Mouse (Mus musculus): ENCODE data around the gene Zc3h12c. TPM values are rescaled to one million over a fixed set of nuclear protein-coding genes. Genes with fewer than 3 reads are reported as not detected.

Gene Zc3h12c
- total and polyA plus RNA-seq, 2 experiments from 2014 or later: 1.8 to 9.8 TPM

DNA sequence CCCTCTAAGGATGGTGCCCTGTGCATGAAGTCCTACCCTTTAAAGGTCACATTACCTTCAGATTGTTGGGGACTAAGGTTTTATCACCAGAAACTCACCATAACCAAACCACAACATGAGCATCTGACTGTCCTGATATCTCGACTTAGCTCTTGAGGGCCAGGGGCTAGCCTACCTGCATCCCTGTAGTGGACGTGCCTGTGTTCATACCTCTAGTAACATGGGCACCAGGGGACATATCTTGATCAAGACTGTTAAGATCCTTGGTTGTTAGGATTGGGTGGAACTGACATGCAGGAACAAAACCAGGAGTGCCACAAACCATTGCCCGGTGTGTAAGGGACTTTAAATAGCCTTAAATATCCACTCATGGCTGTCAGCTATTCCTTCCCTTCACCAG, 61.2 kb downstream of the Zc3h12c start:
- Histone ChIP-seq H3K27ac (ENCODE audit: low read depth) (no peak overlapping the region), H3K9me3 (replicated peaks; ENCODE audit: control insufficient read depth, low read length) (no peaks in the 10 kb centered on the region), H3K4me3 (ENCODE audit: low read depth, low read length) (no peak overlapping the region), H3K4me2 (ENCODE audit: low read depth, low read length) (no peak overlapping the region), H3K4me1 (ENCODE audit: control insufficient read depth, insufficient read depth) (no peaks in the 10 kb centered on the region), H3K27me3 (ENCODE audit: control insufficient read depth, insufficient read depth, low read length) (no peaks in the 10 kb centered on the region), H3K36me3 (replicated peaks; ENCODE audit: control insufficient read depth, insufficient read depth, low read length) (peaks cover 6% of the 10 kb centered on the region; the same call in 1 of the 2 replicates), H3K9ac (replicated peaks; ENCODE audit: low read depth, low read length) (no peak overlapping the region)
- 83% methylated on average over 3 of the region's 3 CpGs for WGBS
- no peak for DNase-seq (ENCODE audit: low spot score)
- TF ChIP-seq EP300 (IDR thresholded peaks at IDR 0.05; ENCODE audit: low read depth) (no peak), CTCF (IDR thresholded peaks at IDR 0.05; ENCODE audit: low read depth) (no peak)
- ATAC-seq (ENCODE audit: insufficient read depth, low read depth): no peak

DNA sequence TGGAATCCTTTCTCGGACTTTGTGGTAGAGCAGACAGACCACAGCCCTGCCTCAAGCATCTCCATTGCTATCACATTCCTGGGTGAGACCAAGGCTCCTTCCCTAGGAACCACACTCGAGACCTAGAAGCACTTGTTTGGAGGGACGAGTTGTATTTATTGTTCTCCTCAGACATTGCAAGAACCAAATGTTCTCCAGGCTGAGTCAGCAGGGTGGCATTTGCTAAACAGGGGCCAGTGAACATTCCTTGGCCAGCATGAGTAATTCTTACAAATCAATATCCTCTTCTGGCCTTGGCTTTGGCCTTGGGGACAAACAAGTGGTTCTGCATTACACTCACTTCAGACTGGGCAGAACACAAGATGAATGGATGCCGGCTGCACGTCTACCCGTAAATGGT, 62.9 kb downstream of the Zc3h12c start:
- Histone ChIP-seq H3K4me3 (ENCODE audit: low read depth, low read length) (no peak overlapping the region), H3K36me3 (replicated peaks; ENCODE audit: control insufficient read depth, insufficient read depth, low read length) (peaks cover 7% of the 10 kb centered on the region; the same call in 1 of the 2 replicates), H3K27ac (ENCODE audit: low read depth) (no peak overlapping the region), H3K27me3 (ENCODE audit: control insufficient read depth, insufficient read depth, low read length) (no peaks in the 10 kb centered on the region), H3K9ac (replicated peaks; ENCODE audit: low read depth, low read length) (no peak overlapping the region), H3K4me1 (ENCODE audit: control insufficient read depth, insufficient read depth) (no peaks in the 10 kb centered on the region), H3K9me3 (replicated peaks; ENCODE audit: control insufficient read depth, low read length) (no peaks in the 10 kb centered on the region), H3K4me2 (ENCODE audit: low read depth, low read length) (no peak overlapping the region)
- DNase-seq (ENCODE audit: low spot score): no peak
- TF ChIP-seq CTCF (IDR thresholded peaks at IDR 0.05; ENCODE audit: low read depth): no peak
- no peak for TF ChIP-seq EP300 (IDR thresholded peaks at IDR 0.05; ENCODE audit: low read depth)
- no peak for ATAC-seq (ENCODE audit: insufficient read depth, low read depth)
- 83% methylated on average over 6 of the region's 6 CpGs for WGBS

GRCm38 (mm10) chr9:52104225-52104615, 64.2 kb downstream of the Zc3h12c start:
- no peaks in the 10 kb centered on the region for H3K4me1 ChIP-seq (ENCODE audit: control insufficient read depth, insufficient read depth)
- peaks cover 7% of the 10 kb centered on the region; the same call in 1 of the 2 replicates for H3K36me3 ChIP-seq (replicated peaks; ENCODE audit: control insufficient read depth, insufficient read depth, low read length)
- no peaks in the 10 kb centered on the region for H3K27me3 ChIP-seq (ENCODE audit: control insufficient read depth, insufficient read depth, low read length)
- WGBS: 74% methylated on average over 8 of the region's 8 CpGs
- TF ChIP-seq CTCF (IDR thresholded peaks at IDR 0.05; ENCODE audit: low read depth): no peak
- H3K27ac ChIP-seq (ENCODE audit: low read depth): no peak overlapping the region
- no peak overlapping the region for H3K4me2 ChIP-seq (ENCODE audit: low read depth, low read length)
- no peak for ATAC-seq (ENCODE audit: insufficient read depth, low read depth)
- H3K9me3 ChIP-seq (replicated peaks; ENCODE audit: control insufficient read depth, low read length): no peaks in the 10 kb centered on the region
- no peak for DNase-seq (ENCODE audit: low spot score)
- H3K9ac ChIP-seq (replicated peaks; ENCODE audit: low read depth, low read length): no peak overlapping the region
- H3K4me3 ChIP-seq (ENCODE audit: low read depth, low read length): no peak overlapping the region

- Histone ChIP-seq H3K4me2 (ENCODE audit: low read depth, low read length) (no peak overlapping the region), H3K4me3 (ENCODE audit: low read depth, low read length) (no peak overlapping the region), H3K4me1 (ENCODE audit: control insufficient read depth, insufficient read depth) (no peaks in the 10 kb centered on the region), H3K27me3 (ENCODE audit: control insufficient read depth, insufficient read depth, low read length) (no peaks in the 10 kb centered on the region), H3K9me3 (replicated peaks; ENCODE audit: control insufficient read depth, low read length) (no peaks in the 10 kb centered on the region), H3K9ac (replicated peaks; ENCODE audit: low read depth, low read length) (no peak overlapping the region), H3K27ac (ENCODE audit: low read depth) (no peak overlapping the region), H3K36me3 (replicated peaks; ENCODE audit: control insufficient read depth, insufficient read depth, low read length) (peaks cover 7% of the 10 kb centered on the region; the same call in 1 of the 2 replicates)
- WGBS: 68% methylated on average over 9 of the region's 9 CpGs
- ATAC-seq (ENCODE audit: insufficient read depth, low read depth) (no peak), DNase-seq (ENCODE audit: low spot score) (no peak)
- TF ChIP-seq CTCF (IDR thresholded peaks at IDR 0.05; ENCODE audit: low read depth) (no peak), EP300 (IDR thresholded peaks at IDR 0.05; ENCODE audit: low read depth) (no peak)
Observed at GRCm38 (mm10) chr9:52103448-52104224, 64.7 kb downstream of the Zc3h12c start.

DNA sequence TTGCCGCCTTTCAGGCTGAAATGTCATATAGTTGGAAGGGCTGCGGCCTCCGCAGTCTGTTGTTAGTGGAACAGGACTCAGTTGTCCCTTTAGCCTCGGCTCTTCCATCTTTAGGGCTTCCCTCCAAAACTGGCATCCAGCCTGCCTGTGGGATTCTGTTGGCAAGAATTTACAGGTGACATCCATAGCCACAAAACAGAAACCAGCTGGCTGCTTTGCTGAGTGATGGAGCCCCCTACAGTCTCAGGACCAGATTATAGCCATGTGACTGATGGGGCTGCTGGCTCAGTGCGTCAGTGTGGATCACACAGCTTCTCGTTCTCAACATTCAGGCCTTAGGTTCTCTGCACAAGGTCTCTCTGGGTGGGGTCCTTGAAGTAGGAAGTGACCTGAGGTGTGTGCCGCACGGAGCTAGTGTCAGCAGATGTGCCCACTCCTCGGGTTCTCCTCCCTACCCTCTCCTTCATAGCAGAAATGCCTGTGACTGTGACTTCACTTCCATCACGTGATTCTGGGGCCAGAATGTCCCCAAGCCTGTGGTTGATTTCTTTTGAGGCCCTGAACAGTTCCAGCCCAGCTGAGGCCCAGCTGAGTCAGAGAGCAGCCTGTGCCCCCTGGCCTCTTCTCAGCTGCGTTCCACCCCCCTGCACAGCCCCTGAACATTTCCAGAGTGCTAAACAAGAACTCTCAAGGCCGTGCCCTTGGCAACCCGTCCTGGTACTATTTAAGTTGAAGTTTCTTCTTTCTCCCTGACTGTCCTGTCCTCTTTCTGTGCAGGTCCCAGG, 66.1 kb downstream of the Zc3h12c start:
- TF ChIP-seq EP300 (IDR thresholded peaks at IDR 0.05; ENCODE audit: low read depth): no peak
- TF ChIP-seq CTCF (IDR thresholded peaks at IDR 0.05; ENCODE audit: low read depth): no peak
- H3K27me3 ChIP-seq (ENCODE audit: control insufficient read depth, insufficient read depth, low read length): no peaks in the 10 kb centered on the region
- WGBS: 41% methylated on average over 13 of the region's 13 CpGs
- ATAC-seq (ENCODE audit: insufficient read depth, low read depth) (no peak), DNase-seq (ENCODE audit: low spot score) (no peak)
- H3K27ac ChIP-seq (ENCODE audit: low read depth): no peak overlapping the region
- H3K4me1 ChIP-seq (ENCODE audit: control insufficient read depth, insufficient read depth): no peaks in the 10 kb centered on the region
- no peak overlapping the region for H3K4me2 ChIP-seq (ENCODE audit: low read depth, low read length)
- peaks cover 7% of the 10 kb centered on the region; the same call in 1 of the 2 replicates for H3K36me3 ChIP-seq (replicated peaks; ENCODE audit: control insufficient read depth, insufficient read depth, low read length)
- H3K9ac ChIP-seq (replicated peaks; ENCODE audit: low read depth, low read length): no peak overlapping the region
- H3K4me3 ChIP-seq (ENCODE audit: low read depth, low read length): no peak overlapping the region
- no peaks in the 10 kb centered on the region for H3K9me3 ChIP-seq (replicated peaks; ENCODE audit: control insufficient read depth, low read length)
